Mouse (Mus musculus) gastrocnemius, postnatal 25 days (tissue): ENCODE results near the gene Relb. TPM values are rescaled to one million over a fixed set of nuclear protein-coding genes. Genes with fewer than 3 reads are reported as not detected.

Experiments used
- DNase-seq: peaks from one replicate; pipeline ENCODE4 v3.0.0; 2022
- total RNA-seq, 2 experiments: library from RNA; stranded (reverse); gene quantifications; 1 replicate in 1 of 2; 2 replicates in 1 of 2; pipeline ENCODE4 v1.2.3; 2021

Gene Relb
- total RNA-seq, 2 experiments from 2014 or later = 4.4 to 5.8 TPM

DNA sequence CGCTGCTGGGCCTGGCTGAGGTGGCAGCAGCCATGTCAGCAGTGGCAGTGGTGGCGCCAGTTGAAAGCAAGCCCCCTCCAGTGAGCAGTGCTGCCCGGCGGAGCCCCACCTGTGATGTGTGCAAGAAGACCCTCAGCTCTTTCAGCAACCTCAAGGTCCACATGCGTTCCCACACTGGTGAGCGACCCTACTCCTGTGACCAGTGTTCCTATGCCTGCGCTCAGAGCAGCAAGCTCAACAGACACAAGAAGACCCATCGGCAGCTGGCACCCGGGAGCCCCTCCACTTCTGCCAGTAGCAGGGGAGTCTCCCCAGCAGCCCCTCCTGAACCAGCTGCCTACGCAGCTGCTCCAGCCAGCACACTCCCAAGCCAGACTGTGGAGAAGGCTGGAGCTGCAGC lies 49.5 kb downstream of the Relb start:
- DNase-seq = no peak

DNA sequence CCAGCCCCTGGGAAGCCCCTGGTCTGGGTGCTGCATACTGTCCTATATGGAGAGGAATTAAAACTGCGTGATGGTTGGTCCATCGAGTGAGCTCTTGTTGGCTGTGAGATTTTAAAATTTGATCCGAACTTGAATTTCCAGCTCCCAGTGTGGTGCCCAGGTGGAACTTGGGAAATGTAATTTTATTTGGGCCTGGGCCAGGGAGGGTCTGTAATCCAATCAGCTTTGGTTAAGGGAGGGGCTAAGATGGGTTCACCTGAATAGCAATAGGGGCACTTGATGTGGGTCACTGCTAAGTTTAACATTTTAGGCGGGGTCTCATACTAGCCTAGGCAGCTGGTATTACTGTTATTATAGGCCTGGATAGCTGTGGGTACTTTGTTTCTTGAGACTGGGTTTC lies 50.8 kb downstream of the Relb start:
- no peak for DNase-seq

DNA sequence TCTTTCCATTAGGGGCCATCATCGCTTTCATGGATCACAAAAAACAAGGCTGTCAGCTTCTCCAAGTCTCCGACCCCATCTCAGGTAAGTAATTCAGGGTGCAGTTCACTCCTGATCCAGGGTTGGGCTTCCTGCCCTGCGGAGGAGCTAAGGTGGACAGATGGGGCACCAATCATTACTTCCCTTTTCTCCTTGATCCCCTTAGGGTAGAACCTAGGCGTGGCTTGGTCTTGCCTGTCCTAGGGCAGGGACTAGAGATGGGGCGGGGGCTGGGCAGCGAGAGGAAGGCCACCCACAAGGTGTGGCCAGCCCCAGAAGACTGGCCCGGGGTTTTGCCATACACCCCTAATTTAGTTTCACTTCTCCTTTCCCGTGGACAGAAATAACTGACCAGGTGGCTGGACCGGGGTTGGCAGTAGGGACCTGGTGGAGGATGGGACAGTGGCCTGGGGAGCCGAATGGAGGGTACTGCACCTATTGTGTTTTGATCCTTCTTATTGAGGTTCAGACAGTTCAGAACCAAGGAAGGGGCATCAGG lies 51.3 kb downstream of the Relb start:
- DNase-seq = no peak

DNA sequence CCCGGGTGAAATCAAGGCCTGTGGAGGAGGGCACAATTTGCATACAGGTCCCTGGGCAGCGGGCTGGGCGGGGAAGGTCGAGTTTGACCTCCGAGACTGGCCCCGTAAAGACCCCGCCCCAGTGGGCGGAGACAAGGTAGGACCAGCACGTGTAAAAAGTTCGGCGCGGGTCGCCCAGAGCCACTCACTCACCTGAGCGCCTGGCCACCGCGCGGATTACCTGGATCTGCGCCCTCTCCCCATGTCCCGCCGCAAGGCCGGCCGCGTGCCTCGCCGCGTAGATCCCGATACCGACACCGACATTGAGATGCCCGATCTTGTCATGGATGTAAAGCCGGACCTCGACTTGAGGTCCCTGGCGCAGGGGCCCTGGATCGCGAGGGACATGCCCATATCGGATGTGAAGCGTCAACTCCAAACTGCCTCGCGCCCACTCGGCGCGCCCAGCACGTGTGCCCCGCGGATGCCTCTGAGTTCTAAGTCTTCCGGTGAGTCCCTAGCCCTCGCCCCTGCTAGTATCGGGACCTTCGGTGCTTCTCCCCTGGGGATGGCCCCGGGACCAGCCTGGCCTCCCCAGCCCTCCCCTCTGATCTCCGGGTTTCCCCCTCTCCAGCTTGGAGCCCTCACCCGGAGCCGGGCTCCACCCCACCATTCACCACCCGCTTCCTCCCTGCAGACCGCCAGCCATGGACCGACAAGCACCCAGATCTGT lies 51.9 kb downstream of the Relb start, which contains the start of the genes Zfp296 and Gemin7:
Gene Zfp296 (plus strand): TSS at position 147 of the 712 bp plus-strand sequence.
Gene Gemin7 (minus strand): TSS at position 455 of the 712 bp plus-strand sequence.
- peak; percentile 15 for DNase-seq

DNA sequence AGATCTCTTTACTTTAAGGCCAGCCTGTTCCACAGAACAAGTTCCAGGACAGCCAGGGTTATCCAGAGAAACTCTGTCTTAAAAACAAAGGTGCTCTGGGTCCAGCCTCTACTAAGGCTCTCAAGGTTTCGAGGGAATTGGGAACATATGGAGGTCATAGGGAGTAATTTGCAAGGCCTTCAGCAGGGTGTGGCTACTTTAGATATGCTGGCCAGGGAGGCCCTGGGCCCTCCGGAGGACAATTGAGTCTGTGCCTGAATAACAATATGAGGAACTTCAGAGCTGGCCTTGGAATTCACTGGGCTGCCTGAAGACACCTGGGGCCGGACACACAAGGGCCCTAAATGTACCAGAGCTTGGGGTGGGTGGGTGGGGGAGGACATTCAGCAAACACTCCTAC lies 53.7 kb downstream of the Relb start:
- no peak for DNase-seq

DNA sequence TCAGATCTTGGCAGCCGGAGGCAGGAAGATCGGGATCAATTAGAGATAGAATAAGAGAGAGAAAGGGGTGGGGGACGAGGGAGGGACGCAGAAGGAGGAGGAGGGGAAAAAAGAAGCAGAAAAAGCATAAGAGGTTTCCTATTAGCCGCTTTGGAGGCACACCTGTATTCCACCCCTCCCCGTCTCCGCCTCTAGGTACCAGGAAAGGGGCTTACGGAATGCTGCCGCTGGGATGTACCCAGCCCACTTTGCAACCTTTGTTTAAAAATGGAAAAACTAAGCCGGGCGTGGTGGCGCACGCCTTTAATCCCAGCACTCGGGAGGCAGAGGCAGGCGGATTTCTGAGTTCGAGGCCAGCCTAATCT lies 55.5 kb downstream of the Relb start:
- DNase-seq = no peak

DNA sequence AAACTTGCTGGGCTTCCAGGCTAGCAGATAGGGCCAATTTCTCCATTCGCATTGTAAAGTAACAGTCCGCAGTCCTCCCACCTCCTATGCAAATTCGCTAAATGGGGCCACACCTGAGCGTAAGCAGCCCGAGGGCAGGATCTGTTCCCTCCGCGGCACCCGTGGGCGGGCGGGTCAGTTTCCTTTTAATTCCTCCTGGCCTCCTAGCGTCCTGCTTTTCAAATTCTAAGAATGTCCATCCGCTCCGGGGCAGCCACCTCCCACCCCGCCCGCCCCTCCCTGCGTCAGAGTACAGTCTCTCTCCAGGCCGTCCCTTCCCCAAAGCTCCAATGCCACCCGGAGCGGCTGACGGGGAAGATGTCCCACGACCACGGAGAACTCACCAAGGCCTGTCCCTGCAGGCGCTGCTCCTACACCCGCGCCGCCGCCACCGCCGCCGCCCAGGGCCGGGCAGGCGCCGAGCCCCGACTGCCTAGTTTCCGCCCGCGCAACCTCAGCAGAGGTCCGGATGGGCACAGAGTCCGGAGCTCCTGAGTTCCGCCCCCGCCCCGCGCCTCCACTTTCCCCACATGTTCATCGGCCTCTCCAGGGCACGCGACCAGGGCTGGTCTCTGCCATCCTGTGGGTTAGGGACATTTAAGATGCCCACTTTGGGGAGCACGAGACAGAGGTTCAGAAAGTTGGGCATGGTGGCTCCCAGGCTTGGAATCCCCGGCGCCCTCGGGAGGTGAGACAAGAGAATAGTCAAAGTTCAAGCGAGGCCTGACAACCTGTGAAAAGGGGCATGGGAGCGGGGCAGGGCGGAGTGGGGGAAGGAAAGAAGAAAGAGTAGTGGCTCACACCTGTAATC lies 56.1 kb downstream of the Relb start:
- DNase-seq = peak; percentile 82

DNA sequence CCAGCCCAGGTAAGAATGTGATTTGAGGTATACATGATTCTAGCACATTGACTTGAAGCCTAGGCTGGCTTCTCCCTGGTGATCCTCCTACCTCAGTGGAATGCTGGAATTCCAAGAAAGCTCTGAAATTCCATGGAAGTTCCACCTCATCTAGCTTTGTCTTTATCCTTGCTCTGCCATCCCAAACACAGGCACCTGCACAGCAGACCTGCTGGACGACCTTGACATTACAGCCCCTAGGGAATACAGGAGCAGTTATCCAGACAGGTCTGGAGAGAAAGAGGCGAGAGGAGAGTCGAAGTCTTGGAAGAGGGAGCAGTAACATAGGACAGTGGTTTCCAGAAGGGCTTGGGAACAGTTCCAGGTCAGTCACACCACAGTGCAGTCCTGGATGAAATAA lies 59.6 kb downstream of the Relb start:
- DNase-seq = no peak

DNA sequence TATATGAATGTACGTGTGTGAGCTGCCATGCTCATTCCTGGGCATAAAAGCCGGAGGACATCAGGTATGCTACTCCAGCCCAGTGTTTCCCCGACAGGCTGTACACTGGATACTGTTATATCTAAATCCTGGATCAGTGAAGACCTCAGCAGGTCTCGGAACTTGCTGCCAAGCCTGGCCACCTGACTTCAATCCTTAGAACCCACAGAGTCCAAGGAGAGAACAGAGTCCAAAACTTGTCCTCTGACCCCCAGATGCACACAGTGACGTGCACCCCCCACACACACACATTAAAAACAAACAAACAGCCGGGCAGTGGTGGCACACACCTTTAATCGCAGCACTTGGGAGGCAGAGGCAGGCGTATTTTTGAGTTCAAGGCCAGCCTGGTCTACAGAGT lies 61.8 kb downstream of the Relb start:
- DNase-seq = no peak

DNA sequence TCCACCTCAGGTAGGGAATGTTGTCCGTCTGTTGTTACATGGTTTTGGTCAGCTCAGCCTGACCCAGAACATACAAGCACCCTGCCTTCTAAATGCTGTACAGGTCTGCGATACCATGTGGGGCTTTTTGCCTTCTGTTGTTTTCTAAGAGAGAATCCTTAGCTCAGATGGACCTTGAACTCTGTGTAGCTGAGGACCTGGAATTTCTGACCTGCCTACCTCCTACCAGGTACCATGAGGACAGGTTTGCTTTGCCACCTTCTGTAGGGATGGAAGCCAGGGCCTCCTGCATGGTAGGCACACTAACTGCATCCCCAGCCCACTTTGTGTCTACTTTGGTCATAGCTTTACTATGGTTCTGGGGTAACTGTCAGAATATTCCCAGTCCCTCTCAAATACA lies 63.4 kb downstream of the Relb start:
- DNase-seq = no peak

DNA sequence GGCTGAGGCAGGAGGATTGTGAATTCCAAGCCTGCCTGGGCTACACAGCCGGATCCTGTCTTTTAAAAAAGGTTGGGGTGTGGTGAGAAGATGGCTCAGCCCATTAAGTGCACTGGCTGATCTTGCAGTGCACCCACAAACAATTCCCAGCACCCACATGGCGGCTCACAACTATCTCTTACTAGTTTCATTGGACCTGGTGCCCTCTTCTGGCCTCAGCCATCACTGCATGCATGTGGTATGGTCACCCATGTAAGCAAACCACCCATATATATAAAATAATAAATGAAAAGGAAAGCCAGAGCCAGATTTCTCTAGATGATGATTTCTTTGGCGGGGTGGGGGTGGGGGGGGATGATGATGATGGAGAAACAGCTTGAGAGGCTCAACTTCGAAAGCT lies 64.8 kb downstream of the Relb start:
- no peak for DNase-seq

DNA sequence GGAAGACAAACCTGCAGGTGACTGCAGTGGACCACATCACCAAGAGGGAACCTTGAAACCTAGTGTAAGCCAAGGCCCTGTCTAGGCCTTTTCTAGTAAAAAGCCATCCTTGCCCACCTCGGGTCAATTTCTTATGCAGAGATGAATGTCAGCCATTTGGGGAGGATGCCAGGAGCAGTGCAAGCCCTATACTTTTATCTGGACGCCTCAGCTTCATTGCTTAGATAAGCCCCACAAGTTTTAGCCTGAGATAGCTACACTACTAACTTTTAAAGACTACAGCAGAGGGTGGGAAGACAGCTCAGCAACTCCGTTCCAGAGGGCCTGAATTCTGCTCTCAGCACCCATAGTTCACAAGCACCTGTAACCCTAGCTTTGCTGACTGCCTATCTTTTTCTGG lies 65.4 kb downstream of the Relb start:
- no peak for DNase-seq

DNA sequence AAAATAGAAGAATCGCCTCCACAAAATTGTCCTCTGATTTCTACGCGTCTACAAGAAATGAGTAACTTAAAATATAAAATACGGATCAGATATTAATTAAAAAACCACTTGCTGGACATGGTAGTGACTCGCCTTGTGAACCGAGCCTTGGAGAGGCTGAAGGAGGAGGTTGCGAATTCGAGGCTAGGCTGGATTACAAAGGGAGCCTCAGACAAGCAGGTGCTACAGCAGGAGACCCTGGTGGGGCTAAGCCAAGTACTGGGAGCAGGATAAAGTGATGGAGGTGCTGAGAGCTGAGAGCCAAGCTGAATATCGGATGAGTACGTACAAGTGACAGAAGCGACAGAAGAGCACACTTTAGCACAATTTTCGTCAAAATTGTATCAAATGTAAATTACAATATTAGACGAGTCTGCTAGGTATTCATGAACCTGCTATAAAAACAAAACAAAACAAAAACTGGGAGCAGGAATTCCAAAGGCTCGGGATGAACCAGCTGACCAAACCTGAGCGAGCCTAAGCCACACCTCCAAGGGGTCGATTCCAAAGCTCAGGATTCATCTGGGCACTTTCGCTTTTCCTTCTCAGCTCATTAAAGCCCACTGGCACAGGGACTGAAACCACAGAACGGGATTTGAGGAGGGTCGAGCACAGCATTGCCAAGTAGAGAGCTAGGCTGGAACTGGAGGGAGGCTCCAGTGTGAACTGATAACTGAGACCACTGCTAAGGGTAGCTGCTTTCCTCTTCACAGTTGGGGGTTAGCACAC lies 66.4 kb downstream of the Relb start, which contains the start of gene Ppp1r37:
Gene Ppp1r37 (minus strand): TSS at position 434 of the 768 bp plus-strand sequence.
- peak; percentile 8 for DNase-seq

DNA sequence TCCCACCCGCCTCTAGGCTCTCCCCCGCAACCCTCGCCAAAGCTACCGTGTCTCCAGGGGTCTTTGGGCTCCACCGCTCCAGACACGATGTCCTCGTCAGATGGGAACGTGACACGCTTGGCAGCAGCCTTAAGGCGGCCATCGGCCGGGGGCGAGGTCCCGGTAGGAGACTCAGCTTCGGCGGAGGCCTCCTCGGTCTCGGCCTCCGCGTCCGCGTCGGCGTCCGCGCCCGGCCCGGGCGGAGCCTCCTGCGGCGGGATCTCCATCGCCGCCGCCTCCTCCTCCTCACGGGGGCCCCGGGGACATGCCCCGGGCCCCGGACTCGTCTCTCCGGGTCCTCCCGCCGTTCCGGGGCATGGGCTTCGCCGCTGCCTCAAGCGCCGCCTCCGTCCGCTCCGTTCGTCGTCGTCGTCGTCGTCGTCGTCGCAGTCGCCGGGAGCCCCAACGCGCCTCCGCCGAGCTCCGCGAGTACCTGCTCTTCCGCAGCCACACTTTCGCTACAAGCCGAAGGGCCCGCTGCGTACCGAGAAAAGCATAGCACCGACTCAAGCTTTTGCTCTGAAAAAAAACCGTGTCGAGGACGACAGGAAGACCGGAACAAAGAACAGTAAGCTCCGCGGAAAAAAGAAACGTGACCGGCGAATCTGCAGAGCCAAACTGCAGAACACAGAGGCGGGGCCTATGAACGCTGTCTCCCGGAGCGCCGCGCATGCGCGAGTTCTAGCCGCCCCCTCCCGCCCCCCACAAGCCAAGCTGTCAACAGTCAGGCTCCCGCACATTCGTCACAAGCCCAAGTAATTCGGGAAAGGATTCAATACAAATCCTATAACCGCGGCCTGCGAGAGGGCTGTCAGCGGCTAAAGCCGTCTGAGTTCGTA lies 67.2 kb downstream of the Relb start:
- DNase-seq = peak; percentile 90

DNA sequence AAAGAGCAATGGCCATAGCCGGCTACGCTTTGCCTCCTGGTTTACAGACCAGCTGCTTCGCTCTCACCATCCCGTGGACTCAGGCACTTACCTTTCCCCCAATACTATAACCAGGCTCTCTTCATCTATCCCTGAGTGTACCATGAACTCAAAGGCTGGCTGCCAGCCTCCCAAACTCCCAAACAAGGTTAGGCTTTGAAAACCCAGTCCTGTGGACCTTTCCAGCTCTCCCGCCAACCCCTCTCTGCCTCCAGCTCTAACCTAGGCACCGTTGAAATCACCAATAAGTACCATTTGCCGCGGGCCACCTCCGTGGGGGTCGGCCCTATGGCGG lies 67.8 kb downstream of the Relb start:
- DNase-seq = no peak

DNA sequence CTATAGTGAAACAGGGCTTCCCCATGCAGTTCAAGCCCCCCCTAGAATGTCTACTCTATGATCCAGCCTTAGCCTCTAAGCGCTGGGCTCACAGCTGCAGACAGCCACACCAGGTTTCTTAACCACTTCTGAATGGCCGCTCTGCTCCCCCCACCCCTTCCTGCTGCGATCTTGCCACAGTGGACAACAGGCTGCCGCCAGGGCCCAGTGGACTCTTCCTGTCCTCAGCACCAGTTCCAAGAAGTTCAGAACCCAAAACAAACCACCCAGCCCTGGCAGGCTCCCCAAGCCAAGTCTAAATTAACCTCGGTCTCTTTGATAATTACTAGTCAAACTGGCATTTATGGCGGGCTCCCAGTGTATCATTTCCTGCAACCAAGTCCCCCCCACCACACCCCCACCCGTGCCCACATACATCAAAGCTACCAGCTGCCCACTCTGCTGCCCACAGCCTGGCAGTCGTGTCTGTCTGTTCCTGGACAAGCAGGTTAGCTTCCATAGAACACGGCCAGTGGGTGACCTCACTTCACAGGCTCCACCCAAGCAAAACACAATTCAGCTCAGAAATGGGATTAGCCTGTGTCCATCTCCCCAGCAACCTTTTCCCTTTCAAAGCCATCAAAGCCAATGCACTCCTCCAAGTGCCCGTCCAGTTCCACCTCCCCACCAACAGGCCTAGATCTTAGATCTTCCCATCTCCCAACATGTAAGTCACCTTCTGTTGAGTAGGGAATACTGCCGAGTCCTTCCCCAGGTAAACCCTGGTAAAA lies 68.6 kb downstream of the Relb start:
- peak; percentile 8 for DNase-seq

DNA sequence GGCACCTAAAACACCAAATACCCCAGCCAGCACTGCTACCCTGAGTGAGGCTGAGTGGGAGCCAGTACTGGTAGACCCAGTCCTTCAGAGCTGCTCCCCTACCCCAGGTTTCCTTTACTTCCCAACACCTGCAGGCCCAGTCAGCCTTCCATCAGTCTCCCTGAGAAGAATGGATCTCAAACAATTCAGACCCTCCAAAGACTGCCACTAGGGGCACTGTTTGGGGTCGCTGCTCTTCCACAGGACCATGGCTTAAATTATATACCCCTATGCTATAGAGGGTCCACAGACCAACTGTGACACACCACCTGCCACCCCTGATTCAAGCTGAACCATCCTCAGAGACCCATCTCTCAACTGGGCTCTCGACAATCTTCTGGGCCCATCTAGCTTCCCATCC lies 70.3 kb downstream of the Relb start:
- DNase-seq = no peak

DNA sequence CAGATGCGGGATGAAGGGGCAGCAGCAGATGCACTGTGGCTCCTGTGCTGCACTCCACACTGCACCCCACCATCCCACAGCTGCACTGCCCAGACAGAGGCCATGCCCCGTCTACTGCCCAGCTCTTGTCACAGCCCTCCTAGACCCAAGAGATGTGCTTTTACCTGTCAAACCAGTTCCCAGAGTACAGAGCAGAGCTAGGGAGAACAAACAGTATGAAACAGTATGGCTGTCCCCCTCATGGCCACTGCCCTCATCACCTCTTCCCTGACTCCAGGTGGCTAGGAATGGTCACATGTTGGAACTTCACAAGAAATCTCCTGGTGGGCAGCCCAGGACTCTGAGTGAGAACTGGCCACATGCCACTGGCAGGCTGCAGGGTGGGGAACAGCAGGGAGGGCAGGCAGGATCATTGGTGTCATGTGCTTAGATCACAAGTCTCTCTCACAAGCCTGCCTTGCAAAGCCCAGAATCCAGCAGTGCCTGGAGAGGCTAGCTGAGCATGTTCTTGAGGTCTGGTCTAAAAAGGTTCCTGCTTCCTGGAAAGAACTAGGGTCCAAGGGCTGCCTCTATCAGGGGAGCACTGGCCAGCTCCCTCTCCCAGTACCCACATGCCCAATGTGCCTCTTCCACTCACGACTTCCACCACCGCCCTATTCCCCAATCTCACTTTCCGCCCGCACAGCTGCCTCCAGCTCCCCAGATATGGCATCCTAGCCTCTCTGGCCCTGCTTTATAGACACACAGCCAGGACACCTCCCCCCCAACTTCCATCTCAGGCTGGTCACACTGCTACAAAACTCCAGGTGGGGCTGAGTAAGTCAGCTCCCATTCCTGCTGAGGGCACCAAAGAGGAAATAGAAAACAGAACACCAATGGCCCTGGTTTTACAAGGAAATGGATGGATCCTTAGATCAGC lies 71.0 kb downstream of the Relb start:
- DNase-seq = no peak

DNA sequence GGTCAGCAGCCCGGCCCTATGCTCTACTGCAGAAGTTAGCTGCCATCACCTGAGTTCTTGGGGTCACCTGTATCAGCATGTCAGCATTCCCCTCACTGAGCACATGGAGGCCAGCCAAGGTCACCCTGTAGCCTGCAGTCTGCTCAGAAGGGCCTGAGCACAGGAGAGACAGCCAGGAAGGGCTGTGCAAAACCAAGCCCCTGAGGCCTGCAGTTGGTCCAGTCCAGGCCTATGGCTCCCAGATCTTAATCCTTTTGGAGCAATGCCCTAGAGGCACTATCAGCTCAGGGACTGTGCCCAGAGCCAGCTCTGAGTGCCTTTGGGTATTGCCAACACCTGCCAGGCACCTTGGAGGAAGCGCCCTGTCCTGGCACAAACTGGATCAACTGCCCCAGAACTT lies 72.2 kb downstream of the Relb start:
- peak; percentile 59 for DNase-seq
